Mouse (Mus musculus) lung, embryonic 15.5 days (tissue): ENCODE data around the gene Zmym1. TPM values are rescaled to one million over a fixed set of nuclear protein-coding genes. Genes with fewer than 3 reads are reported as not detected.
"Not testable (repeated sequence)": the region's sequence is repeated elsewhere in the genome, so short reads cannot be mapped to it uniquely, and the experiment has no call there.

Experiments
- ATAC-seq: fragments of 200-750 bp; cut with Nextera tagmentation; 2 replicates; pipeline ENCODE4 v1.8.0; 2017; ENCODE audit warnings: moderate number of reproducible peaks, borderline replicate concordance; ENCODE audit not compliant: low FRiP score, low TSS enrichment; ENCODE audit errors: extremely low read depth
- H3K27ac ChIP-seq: fragments of 300-500 bp; sonication (generic); 2 replicates; pipeline ENCODE4 v1.5.1; 2015; ENCODE audit warnings: moderate library complexity, mild to moderate bottlenecking, inconsistent platforms
- H3K27me3 ChIP-seq: fragments of 300-500 bp; sonication (generic); 2 replicates; pipeline ENCODE4 v1.6.1; 2015; ENCODE audit warnings: inconsistent platforms
- H3K36me3 ChIP-seq: fragments of 300-500 bp; sonication (generic); 2 replicates; pipeline ENCODE4 v1.6.1; 2015; ENCODE audit warnings: inconsistent platforms
- H3K4me1 ChIP-seq: fragments of 300-500 bp; sonication (generic); 2 replicates; pipeline ENCODE4 v1.6.1; 2015; ENCODE audit warnings: inconsistent platforms
- H3K4me2 ChIP-seq: fragments of 300-500 bp; sonication (generic); 2 replicates; pipeline ENCODE4 v1.6.1; 2015; ENCODE audit warnings: inconsistent platforms, mild to moderate bottlenecking, moderate library complexity
- H3K4me3 ChIP-seq: fragments of 300-500 bp; sonication (generic); 2 replicates; pipeline ENCODE4 v1.5.1; 2015; ENCODE audit warnings: mild to moderate bottlenecking, inconsistent platforms
- H3K9ac ChIP-seq: fragments of 300-500 bp; sonication (generic); 2 replicates; pipeline ENCODE4 v1.6.1; 2015; ENCODE audit warnings: inconsistent platforms
- H3K9me3 ChIP-seq: fragments of 300-500 bp; sonication (generic); 2 replicates; pipeline ENCODE4 v1.6.1; 2016; ENCODE audit warnings: inconsistent platforms
- WGBS: fragments of 180-500 bp; shearing (Covaris S2); methylation state at CpG from one replicate; pipeline ENCODE4 v1.1.7; 2015; 5-methylcytosine and 5-hydroxymethylcytosine counted together
- polyA plus RNA-seq: library from polyadenylated mRNA; unstranded; fragments of >200 nt; fragmentation: Nextera tagmentation; extraction: Ambion mirVana; gene quantifications from 2 replicates; pipeline ENCODE4 v1.2.1, GENCODE M21; 2015

Gene Zmym1
- 19.1 and 20.1 TPM in 2 replicates for polyA plus RNA-seq

DNA sequence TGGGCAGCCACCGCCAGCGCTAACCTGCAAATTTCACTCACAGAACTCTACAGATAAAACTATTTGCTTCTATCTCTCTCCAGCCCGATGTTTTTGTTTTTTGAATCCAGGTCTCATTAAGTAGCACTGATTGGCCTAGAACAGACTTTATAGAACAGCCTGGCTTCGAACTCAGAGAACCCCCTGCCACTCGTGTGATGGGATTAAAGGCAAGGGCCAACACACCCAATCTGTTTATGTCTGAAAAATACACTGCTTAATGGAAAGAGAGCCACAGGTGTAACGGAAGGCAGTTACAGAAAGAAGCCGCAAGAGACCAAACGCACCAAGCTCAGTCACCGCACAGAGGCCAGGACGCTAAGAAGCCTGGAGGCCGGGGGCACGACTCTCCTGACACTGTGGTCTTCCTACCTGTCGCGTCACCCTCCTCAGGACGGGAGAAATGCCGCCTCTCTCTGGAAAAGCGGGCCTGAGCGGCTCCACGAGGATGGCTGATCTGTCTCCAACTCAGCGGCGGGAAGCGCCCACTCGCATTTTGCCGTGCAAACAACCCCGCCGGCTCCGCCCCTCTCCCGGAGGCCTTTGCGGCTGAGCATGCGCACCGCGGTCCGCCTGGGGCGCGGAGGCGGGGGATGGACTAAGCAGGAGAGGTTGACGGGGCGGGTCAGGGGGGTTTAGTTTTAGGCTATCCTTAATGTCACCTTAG lies at the start of gene Zmym1:
Gene Zmym1, minus strand, starts transcription at position 568 of the 706 bp plus-strand sequence.
- Histone ChIP-seq H3K27ac (peak within 1 kb of the TSS; percentile 55; the same call in 1 of the 2 replicates), H3K4me3 (peak within 1 kb of the TSS; percentile 71), H3K9ac (peak within 1 kb of the TSS; percentile 59), H3K27me3 (no peaks in the 10 kb centered on the region), H3K9me3 (no peaks in the 10 kb centered on the region), H3K4me1 (0 out of 2 replicates have a peak, but pooled peaks cover 2% of the 10 kb centered on the region), H3K36me3 (peaks cover 11% of the 10 kb centered on the region; the same call in 1 of the 2 replicates), H3K4me2 (peak within 1 kb of the TSS; percentile 71)
- ATAC-seq = peak; percentile 94
- WGBS = 1% methylated on average over 38 of the region's 38 CpGs

DNA sequence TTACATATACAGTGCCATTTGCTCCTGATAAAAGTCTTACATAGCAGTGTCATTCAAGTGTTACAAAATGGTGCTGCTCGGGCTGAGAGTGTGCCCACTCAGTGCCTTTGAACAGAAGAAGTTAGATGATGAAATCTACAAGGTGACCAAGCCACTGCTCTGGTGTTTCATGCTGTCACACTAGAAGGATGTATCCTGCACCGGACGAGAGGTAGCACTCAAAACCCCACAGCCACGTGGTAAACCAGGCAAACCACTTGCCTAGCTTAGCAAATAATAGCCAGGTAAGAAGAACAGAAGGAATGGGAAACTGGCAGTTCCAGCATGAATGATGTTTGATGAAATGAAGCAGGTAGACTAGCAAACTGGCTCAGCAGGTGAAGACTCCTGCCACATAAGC lies 49.6 kb upstream of the Zmym1 start:
- no peak for ATAC-seq
- H3K4me1 ChIP-seq = no peaks in the 10 kb centered on the region
- H3K36me3 ChIP-seq = peaks cover 4% of the 10 kb centered on the region; the same call in 1 of the 2 replicates

DNA sequence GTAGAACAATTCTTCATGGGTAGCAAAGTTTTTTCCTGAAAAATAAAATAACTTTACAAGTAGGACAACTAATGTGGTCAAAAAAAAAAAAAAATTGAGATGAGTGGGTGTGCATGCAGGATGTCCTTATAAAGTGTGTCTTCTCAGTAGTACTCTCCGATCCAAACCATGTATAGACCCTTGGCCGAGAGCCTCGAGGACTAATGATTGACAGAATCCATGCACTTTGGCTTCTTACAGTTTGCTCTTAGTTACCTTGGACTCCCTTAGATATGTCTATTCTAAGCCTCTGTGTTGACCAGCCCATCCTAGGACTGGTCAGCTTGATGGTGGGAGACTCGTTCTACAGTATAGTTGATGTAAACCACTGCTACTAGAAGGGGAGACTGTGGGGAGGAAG lies 46.6 kb upstream of the Zmym1 start:
- no peaks in the 10 kb centered on the region for H3K9me3 ChIP-seq
- 93% methylated on average over 4 of the region's 4 CpGs for WGBS

More for the DNA sequence above, 49.6 kb upstream of the Zmym1 start:
- no peak overlapping the region for H3K27ac ChIP-seq
- 51% methylated on average over 4 of the region's 4 CpGs for WGBS
- H3K4me3 ChIP-seq = no peak overlapping the region
- no peak overlapping the region for H3K9ac ChIP-seq
- no peaks in the 10 kb centered on the region for H3K9me3 ChIP-seq
- H3K27me3 ChIP-seq = no peaks in the 10 kb centered on the region
- no peak overlapping the region for H3K4me2 ChIP-seq

DNA sequence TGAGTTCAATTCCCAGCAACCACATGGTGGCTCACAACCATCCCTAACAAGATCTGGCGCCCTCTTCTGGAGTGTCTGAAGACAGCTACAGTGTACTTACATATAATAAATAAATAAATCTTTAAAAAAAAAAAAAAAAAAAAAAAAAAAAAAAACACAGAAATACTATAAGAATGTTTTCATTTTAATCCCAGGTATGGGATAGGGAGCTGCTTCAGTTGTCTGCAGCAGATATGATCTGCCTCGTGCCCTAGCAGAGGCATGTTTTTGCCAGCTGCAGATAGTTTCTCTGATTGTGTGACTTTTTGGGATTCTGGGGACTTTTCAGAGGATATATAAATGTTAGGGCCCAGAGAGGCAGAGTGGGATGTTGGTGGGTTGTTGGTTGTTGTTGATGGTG lies 38.6 kb upstream of the Zmym1 start:
- H3K9ac ChIP-seq, H3K4me2 ChIP-seq, ATAC-seq, H3K36me3 ChIP-seq, H3K27me3 ChIP-seq, H3K9me3 ChIP-seq, H3K4me1 ChIP-seq, H3K27ac ChIP-seq, H3K4me3 ChIP-seq: not testable (repeated sequence)
- WGBS = 88% methylated on average over 1 of the region's 2 CpGs

More for the DNA sequence above, 46.6 kb upstream of the Zmym1 start:
- H3K4me1 ChIP-seq = no peaks in the 10 kb centered on the region
- H3K27me3 ChIP-seq = no peaks in the 10 kb centered on the region
- no peak overlapping the region for H3K9ac ChIP-seq
- no peak overlapping the region for H3K4me2 ChIP-seq
- H3K36me3 ChIP-seq = peaks cover 7% of the 10 kb centered on the region; the same call in 1 of the 2 replicates
- no peak for ATAC-seq
- no peak overlapping the region for H3K27ac ChIP-seq
- no peak overlapping the region for H3K4me3 ChIP-seq

- Histone ChIP-seq H3K4me2 (no peak overlapping the region), H3K9ac (no peak overlapping the region), H3K36me3 (0 out of 2 replicates have a peak, but pooled peaks cover 3% of the 10 kb centered on the region), H3K4me1 (no peaks in the 10 kb centered on the region), H3K27ac (no peak overlapping the region), H3K27me3 (no peaks in the 10 kb centered on the region), H3K4me3 (no peak overlapping the region), H3K9me3 (no peaks in the 10 kb centered on the region)
- ATAC-seq = no peak
- 89% methylated on average over 4 of the region's 4 CpGs for WGBS
These were observed 34.1 kb upstream of the Zmym1 start for GRCm38 (mm10) chr4:127095090-127095489.

- H3K9me3 ChIP-seq = no peaks in the 10 kb centered on the region
- WGBS = 96% methylated on average over 1 of the region's 1 CpGs
These were observed 30.2 kb upstream of the Zmym1 start for GRCm38 (mm10) chr4:127091188-127091587.

DNA sequence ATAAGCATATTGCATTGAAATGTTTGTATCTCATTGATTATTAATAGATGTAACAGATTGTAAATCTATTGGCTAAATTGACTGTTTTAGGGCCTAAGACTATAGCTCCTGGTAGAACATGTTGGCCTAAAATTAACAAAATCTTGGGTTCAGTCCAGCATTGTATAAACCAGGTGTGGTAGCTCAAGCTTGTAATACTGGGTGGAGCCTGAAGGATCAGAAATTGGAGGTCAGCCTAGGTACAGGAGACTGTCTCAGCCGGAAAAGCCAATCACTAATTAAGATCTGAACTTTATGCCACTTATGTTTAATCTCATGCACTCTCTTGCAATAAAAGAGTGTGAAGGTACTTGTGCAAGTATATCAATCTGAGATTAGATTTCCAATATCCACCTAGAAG lies 24.8 kb upstream of the Zmym1 start:
- Histone ChIP-seq H3K4me1 (no peaks in the 10 kb centered on the region), H3K4me3 (no peak overlapping the region), H3K27me3 (no peaks in the 10 kb centered on the region), H3K4me2 (no peak overlapping the region), H3K9ac (no peak overlapping the region), H3K9me3 (no peaks in the 10 kb centered on the region), H3K27ac (no peak overlapping the region), H3K36me3 (peaks cover 6% of the 10 kb centered on the region; the same call in 1 of the 2 replicates)
- 79% methylated on average over 1 of the region's 1 CpGs for WGBS
- no peak for ATAC-seq

More at GRCm38 (mm10) chr4:127091188-127091587, 30.2 kb upstream of the Zmym1 start:
- Histone ChIP-seq H3K4me3 (no peak overlapping the region), H3K27ac (no peak overlapping the region), H3K4me2 (no peak overlapping the region), H3K27me3 (no peaks in the 10 kb centered on the region), H3K4me1 (no peaks in the 10 kb centered on the region), H3K9ac (no peak overlapping the region), H3K36me3 (peaks cover 9% of the 10 kb centered on the region; the same call in 1 of the 2 replicates)
- ATAC-seq = no peak

GRCm38 (mm10) chr4:127083131-127083530 lies 22.2 kb upstream of the Zmym1 start:
- Histone ChIP-seq H3K9ac (no peak overlapping the region), H3K36me3 (0 out of 2 replicates have a peak, but pooled peaks cover under 1% of the 10 kb centered on the region), H3K4me1 (peaks cover under 1% of the 10 kb centered on the region; the same call in 1 of the 2 replicates), H3K9me3 (no peaks in the 10 kb centered on the region), H3K4me3 (no peak overlapping the region), H3K27me3 (no peaks in the 10 kb centered on the region), H3K27ac (no peak overlapping the region), H3K4me2 (no peak overlapping the region)
- ATAC-seq = no peak
- WGBS = 73% methylated on average over 2 of the region's 2 CpGs

DNA sequence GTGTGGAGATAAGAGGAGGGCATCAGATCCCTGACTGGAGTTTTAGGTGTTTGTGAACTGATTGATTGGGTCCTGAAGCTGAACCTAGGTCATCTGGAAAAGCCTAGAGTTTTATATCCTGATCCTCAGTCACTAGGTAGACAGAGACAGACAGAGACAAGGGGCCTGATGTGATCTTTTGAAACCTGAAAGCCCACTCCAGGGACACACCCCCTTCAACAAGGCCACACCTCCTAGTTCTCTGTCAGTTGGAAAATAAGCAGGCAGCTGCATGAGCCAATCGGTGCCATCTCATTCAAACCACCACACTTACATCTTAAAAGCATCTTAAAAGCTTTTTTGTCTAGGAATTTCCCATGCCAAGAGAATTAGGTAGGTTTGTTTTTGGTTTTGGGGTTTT lies 19.9 kb upstream of the Zmym1 start:
- ATAC-seq = no peak
- Histone ChIP-seq H3K9ac (no peak overlapping the region), H3K9me3 (no peaks in the 10 kb centered on the region), H3K4me1 (peaks cover 5% of the 10 kb centered on the region; the same call in 1 of the 2 replicates), H3K27ac (no peak overlapping the region), H3K4me3 (no peak overlapping the region), H3K4me2 (no peak overlapping the region), H3K27me3 (no peaks in the 10 kb centered on the region), H3K36me3 (no peaks in the 10 kb centered on the region)
- 42% methylated on average over 1 of the region's 1 CpGs for WGBS

- peak within 1 kb of the TSS; percentile 43 for H3K9ac ChIP-seq
- peak; percentile 97 for ATAC-seq
- peak within 1 kb of the TSS; percentile 56 for H3K4me3 ChIP-seq
- no peaks in the 10 kb centered on the region for H3K9me3 ChIP-seq
- WGBS = under 1% methylated on average over 46 of the region's 46 CpGs
- peak within 1 kb of the TSS; percentile 69 for H3K4me2 ChIP-seq
- H3K36me3 ChIP-seq = no peaks in the 10 kb centered on the region
- H3K27me3 ChIP-seq = no peaks in the 10 kb centered on the region
- H3K27ac ChIP-seq = peak within 1 kb of the TSS; percentile 87
- H3K4me1 ChIP-seq = peaks cover 5% of the 10 kb centered on the region; the same call in 1 of the 2 replicates
These were observed 16.1 kb upstream of the Zmym1 start, which contains the start of gene Zmym6 for GRCm38 (mm10) chr4:127076875-127077548. TSS of gene Zmym6 (plus strand) at chr4:127077383.

- Histone ChIP-seq H3K36me3 (no peaks in the 10 kb centered on the region), H3K4me1 (peaks cover 5% of the 10 kb centered on the region; the same call in 1 of the 2 replicates), H3K27me3 (no peaks in the 10 kb centered on the region), H3K4me2 (no peak overlapping the region), H3K9me3 (no peaks in the 10 kb centered on the region), H3K4me3 (no peak overlapping the region), H3K27ac (no peak overlapping the region), H3K9ac (no peak overlapping the region)
- ATAC-seq = no peak
- 41% methylated on average over 1 of the region's 1 CpGs for WGBS
These were observed 14.0 kb upstream of the Zmym1 start for GRCm38 (mm10) chr4:127074915-127075314.

DNA sequence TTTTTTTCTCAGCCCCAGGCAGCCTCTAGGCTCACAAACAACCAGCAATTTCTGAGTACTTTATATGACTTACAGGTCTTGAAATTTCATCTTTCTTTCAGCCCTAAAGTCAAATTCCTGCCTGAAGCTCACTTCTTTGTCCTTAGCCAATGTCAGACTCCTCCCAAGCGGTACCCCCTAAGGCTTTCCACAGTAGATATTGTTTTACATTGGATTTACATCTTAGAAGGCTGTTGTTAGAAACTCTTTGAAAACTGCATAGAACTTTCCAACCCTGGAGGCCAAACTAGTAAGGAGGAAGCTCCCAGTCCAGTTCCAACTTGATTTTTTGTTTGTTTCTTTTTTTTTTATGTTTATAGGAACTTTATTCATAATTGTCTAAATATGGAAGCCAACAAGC lies 3.1 kb upstream of the Zmym1 start:
- Histone ChIP-seq H3K4me3 (no peak overlapping the region), H3K4me1 (0 out of 2 replicates have a peak, but pooled peaks cover 2% of the 10 kb centered on the region), H3K27me3 (no peaks in the 10 kb centered on the region), H3K27ac (no peak overlapping the region), H3K9ac (no peak overlapping the region), H3K9me3 (no peaks in the 10 kb centered on the region), H3K36me3 (no peaks in the 10 kb centered on the region), H3K4me2 (no peak overlapping the region)
- ATAC-seq = no peak
- WGBS = 41% methylated on average over 1 of the region's 1 CpGs
